Mouse (Mus musculus) bone marrow, adult 2 months (tissue): Measurements from ENCODE around the gene Gm21970.

Source experiments
- CTCF ChIP-seq: fragments of 200-500 bp; IDR thresholded peaks from 2 replicates; pipeline ENCODE4 v1.5.1; 2011; ENCODE audit warnings: low read length, control low read depth; ENCODE audit not compliant: control insufficient read depth, insufficient read depth
- POLR2A ChIP-seq: fragments of 200-500 bp; IDR thresholded peaks from 2 replicates; pipeline ENCODE4 v1.6.1; 2011; ENCODE audit warnings: low read depth, mild to moderate bottlenecking, control low read depth, low read length, borderline replicate concordance; ENCODE audit not compliant: control insufficient read depth

DNA sequence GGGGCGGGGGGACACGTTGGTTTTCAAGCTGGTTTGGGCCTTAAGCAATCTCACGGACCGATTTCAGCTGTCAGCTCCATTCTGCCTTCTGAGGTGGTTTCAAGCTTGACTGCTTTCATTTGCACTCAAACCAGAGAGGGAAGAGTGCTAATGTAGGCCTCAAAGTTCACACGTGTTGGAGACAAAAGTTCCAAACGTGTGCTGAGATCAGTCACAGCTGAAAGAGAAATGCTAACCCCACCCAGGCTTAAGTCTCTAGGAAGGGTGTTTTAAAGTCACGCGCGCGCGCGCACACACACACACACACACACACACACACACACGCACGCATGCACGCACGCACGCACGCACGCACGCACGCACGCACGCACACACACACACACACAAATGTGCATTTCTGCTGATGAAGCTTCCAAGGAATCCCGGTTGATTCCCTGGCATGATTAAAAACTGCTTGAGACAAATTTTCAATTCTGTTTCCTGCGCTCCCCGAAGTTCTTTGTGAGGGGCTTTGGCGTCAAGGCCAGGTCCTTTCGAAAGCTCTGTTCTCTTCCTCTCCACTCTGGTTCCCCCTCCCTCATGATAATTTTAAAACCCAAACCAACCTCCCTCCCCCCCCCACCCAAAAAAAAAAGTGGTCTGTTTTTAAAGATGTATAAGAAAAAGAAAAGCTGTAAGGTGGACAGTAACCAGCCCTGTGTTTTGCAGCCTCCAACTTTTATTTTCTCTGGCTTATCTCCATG lies 42.8 kb upstream of the Gm21970 start:
- no peak for TF ChIP-seq CTCF
- no peak for TF ChIP-seq POLR2A
